Mouse (Mus musculus) right cerebral cortex, postnatal 10 days (tissue): Measurements from ENCODE around the gene Aqp9.

Source experiments
- DNase-seq, 2 experiments: peaks; one replicate each; pipeline ENCODE4 v3.0.0; 2021; ENCODE audit warnings: low spot score in 2 of 2

Gene Aqp9

GRCm38 (mm10) chr9:71066491-71066890 is 102.0 kb downstream of the Aqp9 start:
- no peak for DNase-seq

DNA sequence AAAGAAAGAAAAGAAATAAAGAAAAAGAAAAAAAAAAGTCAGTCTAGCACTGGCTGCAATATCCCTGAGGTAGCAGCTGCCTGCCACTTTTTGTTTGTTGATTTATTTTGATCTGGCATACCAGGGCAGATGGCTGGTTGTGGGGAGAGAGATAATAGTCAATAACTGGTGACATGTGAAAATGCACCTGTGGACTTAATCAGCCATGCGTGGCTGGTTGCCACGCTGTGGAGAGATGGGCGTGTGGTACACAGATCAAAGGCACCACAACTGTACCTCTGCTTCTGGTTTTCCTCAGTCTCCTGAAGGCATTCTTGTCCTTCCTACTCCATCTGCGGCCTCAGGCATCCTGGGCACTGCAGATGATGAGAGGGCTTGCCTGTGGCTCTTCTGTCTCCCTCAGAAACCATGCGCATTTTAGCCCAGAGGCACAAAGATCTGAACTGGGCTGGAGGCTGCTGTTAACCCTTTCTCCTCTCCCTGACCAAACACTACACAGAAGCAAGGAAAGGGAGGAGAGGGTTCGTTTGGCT is 103.1 kb downstream of the Aqp9 start:
- peak; percentile 14 to 17 for DNase-seq

GRCm38 (mm10) chr9:71064291-71064840 is 104.1 kb downstream of the Aqp9 start:
- peak in 1 of 2 experiments; percentile 15 for DNase-seq

- DNase-seq: peak in 1 of 2 experiments; percentile 18
Observed at GRCm38 (mm10) chr9:71063551-71063950, 104.9 kb downstream of the Aqp9 start.

- peak in 1 of 2 experiments; percentile 8 for DNase-seq
Observed at GRCm38 (mm10) chr9:71062976-71063375, 105.5 kb downstream of the Aqp9 start.

DNA sequence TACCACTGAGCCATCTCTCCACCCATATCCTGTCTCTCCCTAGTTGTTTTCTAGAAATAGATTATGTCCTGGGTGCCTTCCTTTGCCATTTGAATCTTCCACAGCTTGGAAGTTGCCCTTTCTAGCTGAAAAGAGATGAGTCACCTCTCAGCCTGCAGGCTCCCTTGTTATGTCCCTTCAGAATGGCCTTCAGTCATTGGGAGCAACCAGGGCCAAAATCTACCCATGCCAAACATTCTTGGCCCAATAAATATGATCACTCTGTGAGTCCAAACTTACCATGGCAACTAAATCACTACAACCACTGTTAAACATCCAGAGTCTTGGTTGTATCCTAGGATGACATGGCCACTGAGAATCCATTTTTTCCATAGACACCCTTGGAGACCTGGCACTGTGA is 106.2 kb downstream of the Aqp9 start:
- peak in 1 of 2 experiments; percentile 24 for DNase-seq
